Mouse (Mus musculus) right cerebral cortex, postnatal 14 days (tissue): Measurements from ENCODE around the gene Stra8.

ENCODE experiments used
- DNase-seq: peaks from one replicate; pipeline ENCODE4 v3.0.0; 2022

The Stra8 gene

GRCm38 (mm10) chr6:34903851-34904250, 16.1 kb upstream of the Stra8 start:
- no peak for DNase-seq

DNA sequence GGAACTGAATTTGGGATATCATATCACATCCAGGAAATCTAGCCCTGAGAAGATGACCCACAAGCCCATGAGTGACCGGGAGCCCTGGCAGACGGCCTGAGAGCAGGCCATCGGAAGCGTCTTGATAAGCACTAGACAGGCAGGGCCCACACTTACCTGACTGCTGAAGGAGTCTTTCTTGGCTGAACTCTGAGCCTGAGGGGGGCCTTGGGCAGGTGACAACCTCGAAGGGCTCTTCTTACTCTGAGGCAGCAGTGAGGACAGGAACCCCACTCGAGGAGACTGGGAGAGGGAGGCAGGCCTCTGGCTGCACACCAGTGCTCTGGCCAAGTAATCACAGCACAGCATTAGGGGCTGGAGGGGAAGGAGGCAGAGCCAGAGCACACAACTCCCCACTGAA, 15.6 kb upstream of the Stra8 start:
- DNase-seq: no peak

- no peak for DNase-seq
Measured at GRCm38 (mm10) chr6:34906125-34906524, 13.8 kb upstream of the Stra8 start.

- no peak for DNase-seq
Measured at GRCm38 (mm10) chr6:34906661-34907060, 13.3 kb upstream of the Stra8 start.

DNA sequence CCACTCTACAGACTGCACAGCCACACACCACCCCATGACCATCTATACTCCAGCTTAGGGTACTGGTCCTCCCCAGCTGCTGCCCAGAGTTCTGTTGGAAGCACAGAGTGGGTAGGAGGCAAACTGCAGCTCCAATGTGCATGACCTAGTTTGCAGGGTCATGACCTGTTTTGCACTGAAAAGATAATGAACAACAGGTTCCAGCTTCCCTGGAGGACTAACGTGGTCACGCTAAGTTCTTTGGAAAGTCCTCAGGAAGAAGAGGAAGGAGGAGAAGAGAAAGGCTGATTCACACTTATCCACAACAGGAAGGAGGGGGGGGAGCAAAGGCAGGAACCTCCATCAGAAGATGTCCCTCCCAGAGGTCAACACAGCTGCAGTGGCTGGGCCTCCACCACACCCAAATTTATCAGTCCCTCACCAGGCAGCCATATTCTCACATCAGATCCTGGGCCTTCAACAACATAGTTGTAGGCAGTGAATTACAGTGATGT, 12.8 kb upstream of the Stra8 start:
- DNase-seq: no peak

GRCm38 (mm10) chr6:34907696-34908260, 12.2 kb upstream of the Stra8 start:
- no peak for DNase-seq

- no peak for DNase-seq
Measured at GRCm38 (mm10) chr6:34909631-34910345, 10.2 kb upstream of the Stra8 start.

DNA sequence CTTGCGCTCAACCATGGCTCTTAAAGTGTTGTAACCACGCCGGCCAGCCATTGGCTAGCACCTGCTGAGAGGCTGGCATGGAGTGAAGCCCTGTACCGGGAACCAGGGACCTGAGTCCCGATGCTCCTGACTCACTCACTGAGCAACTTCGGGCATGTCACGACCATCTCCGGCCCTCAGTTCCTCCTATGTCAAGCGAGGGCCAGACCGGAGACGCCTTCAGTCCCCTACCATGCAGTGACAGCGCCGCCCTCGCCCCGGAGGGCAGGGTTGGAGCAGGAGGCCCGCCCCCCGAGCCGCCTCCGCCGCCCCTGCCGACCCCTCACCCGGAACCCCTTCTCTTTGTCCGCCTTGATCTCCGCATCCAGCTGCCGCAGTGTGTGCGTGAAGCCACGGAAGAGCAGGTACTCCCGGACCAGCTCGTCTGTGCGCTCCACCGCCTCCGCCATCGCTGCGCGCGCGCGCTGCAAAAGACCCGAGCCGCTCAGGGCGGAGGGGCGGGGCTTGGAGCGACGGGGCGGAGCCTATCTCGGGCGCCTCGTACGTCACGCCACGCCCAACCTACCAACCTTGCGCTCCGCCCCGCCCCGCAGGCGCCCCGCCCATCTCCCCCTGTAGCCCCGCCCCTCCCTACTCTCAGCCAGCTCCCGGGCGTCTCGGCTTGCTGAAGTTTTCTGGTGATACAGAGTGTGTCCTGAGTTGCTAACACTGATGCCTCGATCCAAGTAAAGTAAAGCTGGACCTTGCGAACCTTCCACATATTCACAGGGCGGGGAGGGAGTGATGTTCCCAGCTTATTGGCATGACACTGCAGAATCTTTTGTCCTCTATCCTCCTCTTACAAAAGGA, 9.4 kb upstream of the Stra8 start, which contains the start of gene Wdr91:
TSS of gene Wdr91 (minus strand) at position 506 of the 849 bp plus-strand sequence.
- peak; percentile 96 for DNase-seq

GRCm38 (mm10) chr6:34913341-34914040, 6.5 kb upstream of the Stra8 start:
- no peak for DNase-seq

DNA sequence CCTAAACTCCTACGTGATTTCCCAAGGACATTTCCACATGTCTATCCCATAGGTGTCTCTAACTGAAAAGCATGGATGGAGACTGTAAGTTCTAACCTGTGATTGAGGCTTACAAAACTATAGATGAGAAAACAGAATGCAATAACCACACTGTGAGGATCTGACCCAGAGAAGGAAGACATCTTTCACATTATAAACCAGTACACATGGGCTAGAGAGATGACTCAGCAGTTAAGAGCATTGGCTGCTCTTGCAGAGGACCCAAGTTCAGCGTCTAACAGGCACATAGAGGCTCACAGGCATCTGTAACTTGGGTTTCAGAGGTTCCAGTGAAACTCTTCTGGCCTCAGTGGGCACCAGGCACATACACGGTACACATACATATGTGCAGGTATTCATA, 5.5 kb upstream of the Stra8 start:
- DNase-seq: no peak

GRCm38 (mm10) chr6:34919146-34919545, 817 bp upstream of the Stra8 start:
- no peak for DNase-seq

GRCm38 (mm10) chr6:34920631-34921030, 668 bp downstream of the Stra8 start:
- no peak for DNase-seq

- DNase-seq: peak; percentile 10
Measured at GRCm38 (mm10) chr6:34921941-34922340, 2.0 kb downstream of the Stra8 start.

GRCm38 (mm10) chr6:34927156-34927555, 7.2 kb downstream of the Stra8 start:
- DNase-seq: peak; percentile 61

DNA sequence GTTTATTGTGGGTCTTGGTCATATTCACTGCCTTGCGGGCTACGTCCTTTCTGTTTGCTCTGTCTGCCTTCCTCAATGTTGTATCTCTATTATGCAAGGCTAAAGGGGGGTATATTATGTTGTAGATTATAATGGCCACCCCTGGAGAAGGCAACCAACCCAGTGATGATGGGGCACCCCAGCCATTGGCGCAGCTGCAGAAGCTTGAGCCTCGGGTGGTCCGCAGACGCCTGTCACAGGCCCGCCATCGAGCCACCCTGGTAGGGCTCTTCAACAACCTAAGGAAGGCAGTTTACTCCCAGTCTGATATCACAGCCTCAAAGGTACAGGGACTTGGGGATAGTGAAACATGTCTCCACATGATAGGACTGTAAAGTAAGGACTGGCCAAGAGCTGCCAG, 7.6 kb downstream of the Stra8 start:
- DNase-seq: no peak

- no peak for DNase-seq
Measured at GRCm38 (mm10) chr6:34932633-34933032, 12.7 kb downstream of the Stra8 start.

DNA sequence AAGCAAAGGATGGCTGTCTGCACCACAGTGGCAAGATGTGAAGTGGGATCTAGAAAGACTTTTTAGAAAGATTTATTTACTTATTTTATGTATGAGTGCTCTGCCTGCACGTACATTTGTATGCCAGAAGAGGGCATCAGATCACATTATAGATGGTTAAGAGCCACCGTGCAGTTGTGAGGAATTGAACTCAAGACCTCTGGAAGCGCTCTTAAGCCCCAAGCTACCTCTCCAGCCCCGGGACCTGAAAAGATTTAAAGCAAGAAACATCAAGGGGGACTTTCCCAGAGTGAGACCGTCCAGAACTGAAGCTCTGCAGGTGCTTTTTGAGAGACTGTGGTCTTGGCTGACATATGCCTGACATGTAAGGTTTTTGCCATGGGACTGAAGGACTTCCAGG, 16.8 kb downstream of the Stra8 start:
- DNase-seq: no peak

DNA sequence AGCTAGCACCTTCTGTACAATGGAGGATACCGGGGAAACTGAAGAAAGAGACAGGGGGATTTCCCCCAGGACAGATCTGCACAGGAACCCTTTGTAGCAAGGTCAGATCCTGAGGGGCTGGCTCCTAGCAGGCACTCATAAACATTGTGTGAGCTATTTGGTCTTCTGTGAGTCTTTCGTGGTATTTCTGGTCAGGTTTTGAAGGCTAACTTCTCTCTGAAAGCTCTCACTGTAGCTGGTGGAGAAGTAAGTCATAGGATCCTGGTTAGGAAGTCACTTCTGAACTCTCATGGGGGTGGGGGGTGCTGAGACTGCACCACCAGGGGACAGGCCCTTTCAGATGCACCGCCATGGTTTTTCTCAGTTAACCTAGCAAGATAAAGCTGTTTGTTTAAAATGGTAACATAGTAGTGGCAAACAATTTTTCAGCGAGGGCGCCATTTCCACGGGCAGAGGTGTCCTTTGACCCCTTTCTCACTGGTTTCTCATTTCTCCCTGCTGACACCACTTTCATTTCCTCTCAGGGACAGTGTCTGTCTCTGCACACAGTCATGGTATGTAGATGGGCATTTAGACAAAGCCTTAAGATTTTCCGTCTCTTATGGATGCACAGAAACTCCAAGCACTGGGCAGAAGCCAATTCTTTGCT, 18.4 kb downstream of the Stra8 start:
- DNase-seq: no peak

GRCm38 (mm10) chr6:34938929-34939325, 19.0 kb downstream of the Stra8 start:
- no peak for DNase-seq

DNA sequence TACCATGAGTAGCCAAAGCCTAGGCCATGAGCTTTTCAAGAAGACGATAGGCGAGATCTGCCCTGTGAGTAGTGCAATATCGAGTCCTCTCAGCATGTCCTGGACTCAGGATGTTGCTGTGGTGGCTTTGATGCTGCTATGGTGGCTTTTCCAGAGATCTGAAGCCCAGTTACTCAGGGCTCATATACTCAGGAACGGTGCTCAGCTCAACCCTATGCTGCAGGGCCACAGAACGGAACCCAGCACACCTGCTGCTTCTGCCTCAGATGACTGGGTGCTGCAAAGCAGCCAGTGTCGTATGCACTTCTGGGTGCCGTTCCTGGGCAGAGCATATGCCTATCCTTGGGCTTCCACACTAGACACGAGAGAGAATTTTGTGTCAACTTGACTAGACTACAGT, 19.5 kb downstream of the Stra8 start:
- DNase-seq: no peak

DNA sequence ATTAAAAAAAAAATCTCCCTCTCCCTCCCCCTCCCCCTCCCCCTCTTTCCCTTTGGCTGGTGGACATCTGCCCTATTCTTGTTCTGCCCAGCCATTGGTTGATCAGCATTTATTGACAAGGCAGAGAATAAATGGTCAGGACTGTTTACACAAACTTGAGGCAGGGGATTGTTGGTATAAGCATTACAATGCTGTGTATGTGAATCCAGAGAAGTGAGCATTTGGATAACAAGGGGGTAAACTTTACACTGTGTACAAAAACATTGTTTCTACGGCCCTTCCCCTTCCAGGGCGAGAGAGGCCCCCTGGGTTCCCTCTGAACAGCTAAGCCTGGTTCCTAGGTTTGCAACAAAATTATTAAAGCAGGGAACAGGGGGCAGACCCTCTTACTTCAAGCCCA, 21.5 kb downstream of the Stra8 start:
- DNase-seq: no peak

DNA sequence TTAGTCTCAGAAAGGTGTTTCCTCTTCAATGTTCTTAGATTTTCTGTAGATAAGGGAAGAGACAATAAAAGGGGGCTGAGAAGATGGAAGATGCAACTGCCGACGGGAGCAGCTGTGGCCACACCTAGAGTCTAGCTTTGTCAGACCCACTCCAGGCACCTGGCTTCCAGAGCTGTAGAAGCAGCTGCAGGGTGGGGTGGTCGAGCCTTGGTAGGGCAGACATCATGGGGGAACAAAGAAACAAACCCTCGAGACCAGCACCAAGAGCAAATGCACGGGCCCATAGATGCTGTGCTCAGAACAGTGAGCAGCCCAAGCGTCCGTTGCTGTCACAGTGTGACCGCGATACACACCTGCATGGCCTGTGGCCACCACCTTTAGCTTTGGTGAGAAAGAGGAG, 22.5 kb downstream of the Stra8 start:
- DNase-seq: no peak

- DNase-seq: no peak
Measured at GRCm38 (mm10) chr6:34943499-34943898, 23.5 kb downstream of the Stra8 start.
